Mouse (Mus musculus) brain, embryonic 14.5 days (tissue): ENCODE results near the gene Ino80e.

ENCODE experiments used
- CTCF ChIP-seq: fragments of 200-500 bp; IDR thresholded peaks from 2 replicates; pipeline ENCODE4 v1.5.1; 2012; ENCODE audit warnings: inconsistent platforms, mild to moderate bottlenecking, moderate library complexity, borderline replicate concordance; ENCODE audit not compliant: insufficient read depth, insufficient read length; ENCODE audit errors: extremely low read depth
- POLR2A ChIP-seq: fragments of 200-500 bp; IDR thresholded peaks from 2 replicates; pipeline ENCODE4 v1.6.1; 2012; ENCODE audit warnings: mild to moderate bottlenecking, inconsistent platforms, borderline replicate concordance; ENCODE audit not compliant: poor library complexity, insufficient read depth, insufficient read length, severe bottlenecking; ENCODE audit errors: extremely low read depth

DNA sequence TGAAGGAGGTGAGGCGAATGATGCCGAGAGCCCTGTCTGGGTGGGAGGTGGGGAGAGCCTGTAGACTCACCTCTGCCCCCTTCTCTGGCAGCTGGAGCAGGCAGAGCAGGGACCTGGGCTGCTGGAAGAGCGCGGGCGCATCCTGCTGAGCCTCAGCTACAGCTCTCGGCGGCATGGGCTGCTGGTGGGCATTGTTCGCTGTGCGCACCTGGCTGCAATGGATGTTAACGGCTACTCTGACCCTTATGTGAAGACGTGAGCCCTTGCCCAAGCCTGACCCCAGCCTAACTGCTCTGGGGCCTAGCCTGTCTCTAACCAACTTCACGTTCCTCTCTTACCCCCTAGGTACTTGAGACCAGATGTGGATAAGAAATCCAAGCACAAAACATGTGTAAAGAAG is 11.0 kb downstream of the Ino80e start:
- no peak for TF ChIP-seq POLR2A
- TF ChIP-seq CTCF = no peak
